Mouse (Mus musculus): ENCODE measurements at regions not wholly inside any gene's neighbourhood (a gene's known extent, or its start where the extent isn't known, plus 50 kb on each side); places are given as distances from the start of the nearest gene placed in this dataset.

GRCm38 (mm10) chr2:92750672-92751071, 151.2 kb downstream of the Chst1 start:
- Histone ChIP-seq H3K27ac (ENCODE audit: low read depth, low read length) (no peak overlapping the region), H3K4me1 (ENCODE audit: control insufficient read depth, insufficient read depth, low read length) (no peaks in the 10 kb centered on the region), H3K4me3 (ENCODE audit: low read depth, low read length) (no peak overlapping the region), H3K9me3 (replicated peaks; ENCODE audit: control insufficient read depth, low read length) (no peaks in the 10 kb centered on the region), H3K36me3 (ENCODE audit: control insufficient read depth, insufficient read depth, low read length) (no peaks in the 10 kb centered on the region), H3K9ac (ENCODE audit: low read depth, low read length) (no peak overlapping the region), H3K4me2 (no peak overlapping the region), H3K27me3 (ENCODE audit: control insufficient read depth, insufficient read depth, low read length) (no peaks in the 10 kb centered on the region)
- WGBS (ENCODE audit: insufficient replicate concordance): 58% methylated on average over 4 of the region's 4 CpGs
- no peak for ATAC-seq (replicated peaks; ENCODE audit: insufficient number of reproducible peaks, low FRiP score, low TSS enrichment)

DNA sequence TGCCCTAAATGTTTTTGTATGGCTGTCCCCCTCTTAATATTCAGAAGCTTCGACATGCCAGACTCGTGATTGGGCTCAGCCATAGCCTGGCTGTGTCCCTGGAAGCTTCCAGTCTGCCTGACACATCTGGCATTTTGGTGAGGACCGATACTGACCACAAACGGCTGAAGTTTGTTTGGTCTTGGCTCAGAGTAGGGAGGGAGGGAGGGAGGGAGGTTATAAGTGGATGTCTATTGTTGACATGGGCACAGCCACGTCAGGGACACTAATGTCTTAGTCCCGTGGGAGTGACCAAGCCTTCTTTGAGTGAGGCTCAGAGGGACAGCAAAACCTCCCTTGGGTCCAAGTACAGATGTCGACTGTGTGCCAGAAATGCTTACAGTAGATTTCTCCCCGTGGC, 151.7 kb downstream of the Chst1 start:
- 34% methylated on average over 8 of the region's 8 CpGs for WGBS (ENCODE audit: insufficient replicate concordance)
- no peaks in the 10 kb centered on the region for H3K27me3 ChIP-seq (ENCODE audit: control insufficient read depth, insufficient read depth, low read length)
- H3K9ac ChIP-seq (ENCODE audit: low read depth, low read length): no peak overlapping the region
- no peaks in the 10 kb centered on the region for H3K36me3 ChIP-seq (ENCODE audit: control insufficient read depth, insufficient read depth, low read length)
- no peak for ATAC-seq (replicated peaks; ENCODE audit: insufficient number of reproducible peaks, low FRiP score, low TSS enrichment)
- no peaks in the 10 kb centered on the region for H3K4me1 ChIP-seq (ENCODE audit: control insufficient read depth, insufficient read depth, low read length)
- H3K9me3 ChIP-seq (replicated peaks; ENCODE audit: control insufficient read depth, low read length): no peaks in the 10 kb centered on the region
- no peak overlapping the region for H3K4me2 ChIP-seq
- no peak overlapping the region for H3K4me3 ChIP-seq (ENCODE audit: low read depth, low read length)
- no peak overlapping the region for H3K27ac ChIP-seq (ENCODE audit: low read depth, low read length)

DNA sequence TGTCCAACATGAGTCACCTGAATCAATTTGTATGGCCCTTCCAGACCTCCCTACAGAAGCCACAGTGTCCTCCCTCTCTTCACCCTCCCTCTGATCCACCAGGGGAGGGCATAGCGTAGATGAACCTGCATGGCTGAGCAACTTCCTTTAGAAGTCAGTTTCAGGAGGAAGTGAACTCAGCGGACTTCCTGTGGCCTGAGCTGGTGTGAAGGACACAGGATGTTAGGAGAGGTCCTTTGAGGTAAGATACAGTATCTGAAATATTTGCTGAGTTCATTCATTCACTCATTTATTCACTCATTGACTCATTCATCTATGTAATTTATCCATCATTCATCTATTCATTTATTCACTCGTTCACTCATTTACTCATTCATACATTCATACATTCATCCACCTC, 152.6 kb downstream of the Chst1 start:
- WGBS (ENCODE audit: insufficient replicate concordance): 77% methylated on average over 3 of the region's 3 CpGs
- no peak for ATAC-seq (replicated peaks; ENCODE audit: insufficient number of reproducible peaks, low FRiP score, low TSS enrichment)
- H3K27ac ChIP-seq (ENCODE audit: low read depth, low read length): no peak overlapping the region
- H3K9ac ChIP-seq (ENCODE audit: low read depth, low read length): no peak overlapping the region
- H3K4me1 ChIP-seq (ENCODE audit: control insufficient read depth, insufficient read depth, low read length): no peaks in the 10 kb centered on the region
- H3K4me3 ChIP-seq (ENCODE audit: low read depth, low read length): no peak overlapping the region
- no peaks in the 10 kb centered on the region for H3K9me3 ChIP-seq (replicated peaks; ENCODE audit: control insufficient read depth, low read length)
- H3K27me3 ChIP-seq (ENCODE audit: control insufficient read depth, insufficient read depth, low read length): no peaks in the 10 kb centered on the region
- H3K4me2 ChIP-seq: no peak overlapping the region
- no peaks in the 10 kb centered on the region for H3K36me3 ChIP-seq (ENCODE audit: control insufficient read depth, insufficient read depth, low read length)

- H3K9me3 ChIP-seq (replicated peaks; ENCODE audit: control insufficient read depth, low read length): no peaks in the 10 kb centered on the region
- no peaks in the 10 kb centered on the region for H3K27me3 ChIP-seq (ENCODE audit: control insufficient read depth, insufficient read depth, low read length)
- no peak overlapping the region for H3K9ac ChIP-seq (ENCODE audit: low read depth, low read length)
- no peak overlapping the region for H3K4me3 ChIP-seq (ENCODE audit: low read depth, low read length)
- no peak for ATAC-seq (replicated peaks; ENCODE audit: insufficient number of reproducible peaks, low FRiP score, low TSS enrichment)
- no peaks in the 10 kb centered on the region for H3K4me1 ChIP-seq (ENCODE audit: control insufficient read depth, insufficient read depth, low read length)
- 68% methylated on average over 8 of the region's 8 CpGs for WGBS (ENCODE audit: insufficient replicate concordance)
- H3K4me2 ChIP-seq: no peak overlapping the region
- no peak overlapping the region for H3K27ac ChIP-seq (ENCODE audit: low read depth, low read length)
- H3K36me3 ChIP-seq (ENCODE audit: control insufficient read depth, insufficient read depth, low read length): no peaks in the 10 kb centered on the region
These were observed 153.3 kb downstream of the Chst1 start for GRCm38 (mm10) chr2:92752794-92753193.

- Histone ChIP-seq H3K27ac (ENCODE audit: low read depth, low read length) (no peak overlapping the region), H3K27me3 (ENCODE audit: control insufficient read depth, insufficient read depth, low read length) (no peaks in the 10 kb centered on the region), H3K4me2 (no peak overlapping the region), H3K4me1 (ENCODE audit: control insufficient read depth, insufficient read depth, low read length) (no peaks in the 10 kb centered on the region), H3K4me3 (ENCODE audit: low read depth, low read length) (no peak overlapping the region), H3K36me3 (ENCODE audit: control insufficient read depth, insufficient read depth, low read length) (no peaks in the 10 kb centered on the region), H3K9me3 (replicated peaks; ENCODE audit: control insufficient read depth, low read length) (no peaks in the 10 kb centered on the region), H3K9ac (ENCODE audit: low read depth, low read length) (no peak overlapping the region)
- no peak for ATAC-seq (replicated peaks; ENCODE audit: insufficient number of reproducible peaks, low FRiP score, low TSS enrichment)
- 69% methylated on average over 10 of the region's 10 CpGs for whole genome bisulfite sequencing (ENCODE audit: insufficient replicate concordance)
These were observed 155.2 kb downstream of the Chst1 start for GRCm38 (mm10) chr2:92754505-92755280.

GRCm38 (mm10) chr2:92756491-92756890, 157.0 kb downstream of the Chst1 start:
- 84% methylated on average over 1 of the region's 1 CpGs for WGBS (ENCODE audit: insufficient replicate concordance)
- H3K36me3 ChIP-seq (ENCODE audit: control insufficient read depth, insufficient read depth, low read length): no peaks in the 10 kb centered on the region
- H3K27me3 ChIP-seq (ENCODE audit: control insufficient read depth, insufficient read depth, low read length): no peaks in the 10 kb centered on the region
- ATAC-seq (replicated peaks; ENCODE audit: insufficient number of reproducible peaks, low FRiP score, low TSS enrichment): no peak
- H3K4me1 ChIP-seq (ENCODE audit: control insufficient read depth, insufficient read depth, low read length): no peaks in the 10 kb centered on the region
- H3K4me3 ChIP-seq (ENCODE audit: low read depth, low read length): no peak overlapping the region
- H3K4me2 ChIP-seq: no peak overlapping the region
- H3K9me3 ChIP-seq (replicated peaks; ENCODE audit: control insufficient read depth, low read length): no peaks in the 10 kb centered on the region
- no peak overlapping the region for H3K9ac ChIP-seq (ENCODE audit: low read depth, low read length)
- no peak overlapping the region for H3K27ac ChIP-seq (ENCODE audit: low read depth, low read length)

DNA sequence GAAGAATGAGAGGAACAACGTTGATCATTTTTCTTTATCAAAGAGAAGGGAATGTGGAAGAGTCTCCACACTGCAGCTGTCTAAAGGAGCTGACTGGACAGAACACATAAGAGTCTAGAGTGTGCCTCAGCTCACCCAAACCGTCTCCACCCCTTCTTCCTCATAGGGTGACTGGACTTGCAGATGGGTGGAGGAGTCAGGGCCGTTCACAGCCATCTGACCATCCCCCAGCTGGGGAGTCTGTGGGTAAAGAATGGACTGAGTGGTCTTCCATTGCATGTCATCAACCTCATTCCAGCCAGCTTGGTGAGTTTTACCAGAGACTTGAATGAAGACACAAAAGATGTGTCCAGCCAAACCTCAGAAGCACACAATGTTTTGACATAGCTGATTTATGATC, 156.1 kb upstream of the Syt13 start:
- Histone ChIP-seq H3K4me2 (no peak overlapping the region), H3K36me3 (ENCODE audit: control insufficient read depth, insufficient read depth, low read length) (no peaks in the 10 kb centered on the region), H3K9me3 (replicated peaks; ENCODE audit: control insufficient read depth, low read length) (no peaks in the 10 kb centered on the region), H3K27ac (ENCODE audit: low read depth, low read length) (no peak overlapping the region), H3K9ac (ENCODE audit: low read depth, low read length) (no peak overlapping the region), H3K4me3 (ENCODE audit: low read depth, low read length) (no peak overlapping the region), H3K27me3 (ENCODE audit: control insufficient read depth, insufficient read depth, low read length) (no peaks in the 10 kb centered on the region), H3K4me1 (ENCODE audit: control insufficient read depth, insufficient read depth, low read length) (no peaks in the 10 kb centered on the region)
- ATAC-seq (replicated peaks; ENCODE audit: insufficient number of reproducible peaks, low FRiP score, low TSS enrichment): no peak
- 44% methylated on average over 3 of the region's 3 CpGs for WGBS (ENCODE audit: insufficient replicate concordance)

- ATAC-seq (replicated peaks; ENCODE audit: insufficient number of reproducible peaks, low FRiP score, low TSS enrichment): no peak
- Histone ChIP-seq H3K4me1 (ENCODE audit: control insufficient read depth, insufficient read depth, low read length) (no peaks in the 10 kb centered on the region), H3K27ac (ENCODE audit: low read depth, low read length) (no peak overlapping the region), H3K9me3 (replicated peaks; ENCODE audit: control insufficient read depth, low read length) (no peaks in the 10 kb centered on the region), H3K4me2 (no peak overlapping the region), H3K9ac (ENCODE audit: low read depth, low read length) (no peak overlapping the region), H3K36me3 (ENCODE audit: control insufficient read depth, insufficient read depth, low read length) (no peaks in the 10 kb centered on the region), H3K27me3 (ENCODE audit: control insufficient read depth, insufficient read depth, low read length) (no peaks in the 10 kb centered on the region), H3K4me3 (ENCODE audit: low read depth, low read length) (no peak overlapping the region)
- 85% methylated on average over 1 of the region's 1 CpGs for WGBS (ENCODE audit: insufficient replicate concordance)
These were observed 150.8 kb upstream of the Syt13 start for GRCm38 (mm10) chr2:92763881-92764635.

Measured in heart, embryonic 11.5 days (tissue).